Mouse (Mus musculus) spleen, adult 2 months (tissue): ENCODE results near the gene Gtf2a2.

Experiments used
- CTCF ChIP-seq: fragments of 200-500 bp; IDR thresholded peaks from 2 replicates; pipeline ENCODE4 v1.5.1; 2011; ENCODE audit warnings: mild to moderate bottlenecking, inconsistent platforms; ENCODE audit not compliant: insufficient read depth, insufficient read length, insufficient replicate concordance; ENCODE audit errors: extremely low read depth
- POLR2A ChIP-seq: fragments of 200-500 bp; IDR thresholded peaks from 2 replicates; pipeline ENCODE4 v1.6.1; 2011; ENCODE audit warnings: low read depth, low read length, inconsistent platforms

- TF ChIP-seq CTCF, result no peak
- TF ChIP-seq POLR2A, result no peak
These were observed 13.1 kb downstream of the Gtf2a2 start for GRCm38 (mm10) chr9:70025365-70026012.
